Mouse (Mus musculus) retina, adult 2 months (tissue): Measurements from ENCODE around the gene Meaf6.

ENCODE experiments used
- DNase-seq: peaks from one replicate; pipeline ENCODE4 v3.0.0-alpha.2; 2012; ENCODE audit warnings: low read depth, low spot score

Gene Meaf6

GRCm38 (mm10) chr4:125144211-125144610, 59.3 kb downstream of the Meaf6 start:
- no peak for DNase-seq

GRCm38 (mm10) chr4:125144627-125145026, 59.7 kb downstream of the Meaf6 start:
- DNase-seq, result no peak

- no peak for DNase-seq
These were observed 60.3 kb downstream of the Meaf6 start for GRCm38 (mm10) chr4:125145213-125145612.

GRCm38 (mm10) chr4:125147970-125148369, 63.0 kb downstream of the Meaf6 start:
- no peak for DNase-seq

GRCm38 (mm10) chr4:125149460-125149859, 64.5 kb downstream of the Meaf6 start:
- DNase-seq, result no peak

GRCm38 (mm10) chr4:125152469-125152868, 67.5 kb downstream of the Meaf6 start:
- no peak for DNase-seq

GRCm38 (mm10) chr4:125153659-125154241, 68.8 kb downstream of the Meaf6 start:
- no peak for DNase-seq

- no peak for DNase-seq
These were observed 70.7 kb downstream of the Meaf6 start for GRCm38 (mm10) chr4:125155646-125156045.

GRCm38 (mm10) chr4:125157322-125157721, 72.4 kb downstream of the Meaf6 start:
- no peak for DNase-seq

GRCm38 (mm10) chr4:125158081-125158480, 73.1 kb downstream of the Meaf6 start:
- DNase-seq, result no peak

- DNase-seq, result no peak
These were observed 73.8 kb downstream of the Meaf6 start for GRCm38 (mm10) chr4:125158581-125159317.

GRCm38 (mm10) chr4:125160320-125160950, 75.5 kb downstream of the Meaf6 start:
- DNase-seq, result peak; percentile 51

GRCm38 (mm10) chr4:125160951-125161331, 76.0 kb downstream of the Meaf6 start:
- DNase-seq, result no peak

- DNase-seq, result no peak
These were observed 76.5 kb downstream of the Meaf6 start for GRCm38 (mm10) chr4:125161392-125161791.

- no peak for DNase-seq
These were observed 77.8 kb downstream of the Meaf6 start for GRCm38 (mm10) chr4:125162701-125163100.
